Mouse (Mus musculus) c-Kit-positive CD71-positive TER-119-positive erythroid progenitor cells, embryonic 14.5 days (primary cell): Measurements from ENCODE around the gene Agps.
A peak's percentile ranks its signal among the peaks of the same experiment; 100 is the strongest.

Source experiments
- DNase-seq: peaks from one replicate; pipeline ENCODE4 v3.0.0-alpha.2; 2013; ENCODE audit warnings: low spot score

Agps gene

DNA sequence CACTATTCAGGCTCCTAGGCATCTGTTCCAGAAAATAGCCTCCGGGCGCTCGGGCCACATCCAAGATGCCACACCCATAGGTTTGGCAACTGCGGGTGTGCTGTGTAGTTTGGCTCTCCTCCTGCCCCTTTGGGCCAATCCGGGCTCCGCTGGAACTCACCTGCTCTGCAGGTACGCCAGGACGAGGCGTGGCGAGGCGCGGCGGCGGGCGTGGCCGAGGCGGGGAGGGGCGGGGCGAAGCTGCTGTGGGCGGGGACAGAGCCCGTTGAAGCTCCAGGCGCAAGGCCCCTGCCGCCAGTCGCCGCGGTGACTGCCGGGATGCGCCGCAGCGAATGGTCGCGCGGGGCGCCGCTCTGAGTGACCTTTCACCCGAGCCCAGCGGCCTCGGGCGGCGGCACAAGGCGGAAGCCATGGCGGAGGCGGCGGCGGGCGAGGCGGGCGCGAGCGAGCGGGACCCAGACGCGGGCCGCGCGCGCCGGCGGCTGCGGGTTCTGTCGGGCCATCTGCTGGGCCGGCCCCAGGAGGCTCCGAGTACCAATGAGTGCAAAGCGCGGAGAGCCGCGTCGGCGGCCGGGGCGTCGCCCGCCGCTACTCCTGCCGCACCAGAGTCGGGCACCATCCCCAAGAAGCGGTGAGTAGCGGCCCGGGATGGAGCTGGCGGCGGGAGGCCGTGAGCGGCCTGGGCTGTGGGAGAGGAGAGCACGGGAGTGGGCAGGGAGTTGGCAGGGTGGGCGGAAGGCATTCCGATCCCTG, at the start of gene Agps:
Agps (plus strand) TSS at position 297 of the 753 bp plus-strand sequence.
- peak; percentile 80 for DNase-seq

DNA sequence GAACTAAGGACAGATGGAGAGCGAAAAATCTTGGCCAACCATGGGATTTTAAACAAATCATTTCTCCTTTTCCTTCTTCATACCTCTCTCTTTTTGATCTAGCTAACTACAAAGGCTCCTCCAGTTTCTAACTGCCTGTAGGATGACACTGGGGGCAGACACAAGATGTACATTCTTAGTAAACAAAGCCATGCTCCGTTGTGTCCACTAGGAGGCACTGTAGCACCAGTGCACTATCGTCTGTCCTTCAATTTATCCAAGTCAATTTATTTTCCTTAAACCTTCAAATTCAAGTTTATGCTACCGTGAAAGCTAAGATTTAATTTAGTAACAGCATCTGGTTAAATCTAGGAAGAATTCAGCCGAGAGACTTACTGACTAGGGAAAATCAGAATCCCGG, 45.9 kb upstream of the Agps start:
- DNase-seq, result peak; percentile 67

DNA sequence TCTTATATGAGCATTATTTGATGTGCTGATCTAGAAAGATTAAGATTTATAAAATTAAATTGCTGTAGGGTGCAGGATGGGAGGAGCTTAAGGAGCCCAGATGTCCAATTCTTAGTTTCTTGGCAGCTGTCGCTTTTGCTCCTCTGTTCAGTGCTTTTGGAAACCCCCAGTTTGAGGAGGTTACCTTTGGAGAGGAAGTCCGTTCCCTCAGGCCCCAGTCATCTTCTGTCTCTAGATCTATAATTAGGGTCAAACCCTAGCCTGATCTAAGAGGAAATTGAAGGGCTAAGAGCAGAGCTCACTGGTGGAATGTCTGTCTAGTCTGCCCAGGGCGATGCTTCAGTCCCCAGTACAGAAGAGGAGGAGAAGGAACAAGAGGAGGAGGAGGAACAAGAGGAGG, 43.5 kb upstream of the Agps start:
- no peak for DNase-seq

DNA sequence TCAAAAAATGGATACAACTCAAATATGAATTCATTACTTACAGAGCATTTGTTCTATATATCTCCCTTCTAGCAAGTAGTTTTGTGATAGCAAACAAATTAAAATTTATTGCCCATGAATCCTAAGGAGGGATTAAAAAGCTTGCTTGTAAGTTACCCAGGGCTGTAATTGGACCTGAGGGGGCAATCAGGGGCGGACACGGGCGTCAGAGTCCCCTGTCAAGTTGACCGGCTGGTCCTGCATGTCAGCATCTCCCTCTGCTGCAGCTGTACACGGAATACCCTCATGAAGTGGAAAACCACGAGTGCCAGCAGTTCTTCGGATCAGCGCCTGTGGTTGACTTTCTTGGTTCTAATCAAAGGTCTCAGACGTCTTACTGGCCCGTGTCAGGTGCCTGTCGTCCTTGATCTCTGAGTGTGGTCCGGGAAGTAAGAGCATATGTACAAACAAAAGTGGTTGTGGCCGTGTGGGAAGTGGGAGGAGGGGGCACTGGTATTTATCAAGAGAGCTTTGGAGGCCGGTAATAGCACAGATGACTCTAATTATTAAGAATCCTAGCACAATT, 41.9 kb upstream of the Agps start:
- DNase-seq, result no peak

DNA sequence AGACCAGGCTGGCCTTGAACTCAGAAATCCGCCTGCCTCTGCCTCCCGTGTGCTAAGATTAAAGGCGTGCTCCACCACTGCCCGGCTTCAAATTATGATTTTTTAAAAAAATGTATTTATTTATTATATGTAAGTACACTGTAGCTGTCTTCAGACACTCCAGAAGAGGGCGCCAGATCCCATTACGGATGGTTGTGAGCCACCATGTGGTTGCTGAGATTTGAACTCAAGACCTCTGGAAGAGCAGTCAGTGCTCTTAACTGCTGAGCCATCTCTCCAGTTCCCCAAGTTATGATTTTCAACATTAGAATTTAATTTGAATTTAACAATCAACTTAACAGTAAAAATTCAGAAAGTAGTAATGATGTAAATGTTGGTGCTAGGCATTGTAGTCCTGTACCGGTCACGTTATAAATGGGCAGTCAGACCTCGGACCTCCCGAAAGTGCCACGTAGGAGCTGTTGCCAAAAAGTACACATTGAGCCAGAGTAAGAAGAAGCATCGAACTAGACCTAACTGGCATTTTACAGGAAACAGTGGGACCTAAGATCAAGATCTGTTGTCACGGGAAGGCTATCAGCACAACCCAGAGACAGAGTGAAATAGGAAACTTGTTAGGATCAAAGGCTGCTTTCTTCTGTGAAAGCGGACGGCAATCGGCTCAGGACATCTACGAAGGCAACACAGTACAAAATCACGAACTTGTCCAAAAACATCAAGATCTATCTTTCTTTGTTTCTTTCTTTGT, 40.2 kb upstream of the Agps start:
- DNase-seq, result no peak

DNA sequence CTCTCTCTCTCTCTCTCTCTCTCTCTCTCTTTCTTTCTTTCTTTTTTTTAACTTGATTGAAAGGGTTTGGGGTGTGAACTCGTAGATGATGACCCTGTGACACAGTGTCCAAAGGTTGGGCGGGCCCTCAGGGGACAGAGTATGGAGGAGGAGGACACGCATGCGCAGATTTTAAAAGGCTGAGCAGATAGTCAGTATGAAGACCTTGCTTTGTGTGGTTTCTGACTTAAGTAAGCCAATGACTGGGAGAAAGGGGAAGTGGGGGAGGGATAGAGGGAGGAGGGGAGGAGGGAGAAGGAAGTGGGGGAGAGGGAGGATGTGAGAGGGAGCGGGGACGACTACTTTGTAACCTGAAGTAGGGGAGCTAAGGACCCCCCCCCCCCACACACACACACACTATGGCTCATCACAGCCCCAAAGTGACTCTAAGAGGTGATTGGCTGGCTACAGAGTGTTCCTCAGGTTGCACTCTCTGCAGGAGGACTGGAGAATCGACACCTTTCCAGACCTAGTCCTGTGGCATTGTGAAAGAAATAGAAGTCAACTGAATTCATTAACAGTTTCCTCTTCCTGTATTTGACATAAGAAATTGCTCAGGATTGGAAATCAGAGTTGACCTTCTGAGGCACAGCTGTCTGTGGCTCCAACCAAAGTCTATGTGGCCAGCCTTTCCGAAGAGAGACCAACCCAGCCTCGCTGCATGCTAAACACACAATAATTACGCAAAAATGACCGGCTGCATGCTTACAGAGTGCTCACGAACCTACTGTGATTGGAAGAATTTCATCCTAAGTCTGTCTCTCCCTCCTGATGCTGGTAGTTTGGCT, 39.4 kb upstream of the Agps start:
- DNase-seq, result peak; percentile 45

DNA sequence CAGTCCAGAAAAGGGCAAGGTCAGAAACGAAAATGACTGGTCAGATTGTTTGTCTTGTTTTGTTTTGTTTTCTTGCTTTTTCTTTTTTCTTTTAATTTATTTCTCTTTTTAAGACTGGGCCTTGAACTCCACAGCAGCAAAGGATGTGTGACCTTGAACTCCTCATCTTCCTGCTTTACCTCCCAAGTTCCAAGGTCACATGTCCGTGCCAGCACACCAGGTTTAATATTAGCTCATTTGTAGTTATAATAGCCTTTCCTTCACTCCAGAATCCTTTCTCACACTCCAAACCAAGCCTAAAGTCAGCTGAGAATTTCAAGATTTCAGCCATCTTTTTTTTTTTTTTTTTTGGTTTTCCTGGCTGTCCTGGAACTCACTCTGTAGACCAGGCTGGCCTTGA, 35.8 kb upstream of the Agps start:
- no peak for DNase-seq

DNA sequence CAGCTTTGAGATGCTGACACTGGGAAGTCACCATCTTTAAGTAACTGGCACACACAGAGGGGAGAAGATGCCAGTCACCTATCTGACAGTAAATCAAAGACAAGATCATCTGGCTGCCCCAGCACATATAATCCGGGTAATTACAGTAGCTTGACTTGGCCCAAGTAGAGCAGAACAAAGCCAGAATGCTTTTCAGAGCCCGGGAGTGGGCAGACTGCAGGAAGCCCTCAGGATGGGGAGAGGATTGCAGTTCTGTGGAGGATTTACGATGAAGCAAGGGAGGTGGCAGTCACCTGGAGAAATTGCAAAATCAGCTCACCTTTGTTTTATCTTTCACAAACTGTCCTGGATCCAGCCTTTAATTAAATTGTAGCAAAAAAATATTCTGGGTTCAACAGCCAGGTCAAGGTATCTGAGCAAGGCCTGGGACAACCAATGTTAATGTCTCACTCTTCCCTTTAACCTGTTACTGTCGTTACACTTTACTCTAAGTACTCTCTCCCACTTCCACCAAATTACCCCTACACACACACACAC, 33.5 kb upstream of the Agps start:
- DNase-seq, result no peak

DNA sequence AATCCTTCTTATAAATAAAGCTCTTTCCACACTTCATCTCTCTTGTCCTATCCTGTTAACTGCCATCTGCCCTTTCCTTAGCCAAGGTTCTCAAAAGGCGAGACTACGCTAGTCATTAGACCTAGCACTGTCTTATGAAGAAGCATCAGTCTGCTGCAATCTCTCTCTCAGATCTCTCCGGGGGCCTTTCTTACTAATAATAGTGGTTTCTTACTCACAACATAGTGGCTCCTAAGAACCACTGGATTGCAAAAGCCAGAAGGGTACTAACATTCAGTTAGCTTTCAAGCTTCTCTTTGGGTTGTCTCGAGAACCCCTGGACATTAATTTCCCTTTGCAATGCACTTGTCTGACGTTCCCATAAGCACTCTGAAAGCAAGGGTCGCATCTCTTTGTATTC, 26.2 kb upstream of the Agps start:
- no peak for DNase-seq

DNA sequence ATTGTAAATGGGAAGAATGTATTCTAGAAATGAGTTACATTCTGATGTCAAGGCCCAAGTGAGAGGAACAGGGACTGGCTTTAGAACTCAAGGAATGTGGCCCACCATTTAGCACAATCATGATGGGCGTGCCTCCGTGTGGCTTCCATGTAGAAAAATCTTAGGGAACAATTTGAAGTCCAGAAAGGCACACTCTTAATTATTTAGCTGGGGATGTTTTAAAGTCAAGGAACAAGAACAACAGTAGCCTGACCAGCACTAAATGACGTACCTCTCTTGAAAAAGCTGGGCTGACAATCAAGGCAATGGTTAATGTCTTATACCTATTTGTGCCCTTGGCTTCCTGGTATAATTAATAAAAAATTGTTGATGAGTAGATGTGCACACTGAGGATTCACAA, 25.1 kb upstream of the Agps start:
- no peak for DNase-seq

DNA sequence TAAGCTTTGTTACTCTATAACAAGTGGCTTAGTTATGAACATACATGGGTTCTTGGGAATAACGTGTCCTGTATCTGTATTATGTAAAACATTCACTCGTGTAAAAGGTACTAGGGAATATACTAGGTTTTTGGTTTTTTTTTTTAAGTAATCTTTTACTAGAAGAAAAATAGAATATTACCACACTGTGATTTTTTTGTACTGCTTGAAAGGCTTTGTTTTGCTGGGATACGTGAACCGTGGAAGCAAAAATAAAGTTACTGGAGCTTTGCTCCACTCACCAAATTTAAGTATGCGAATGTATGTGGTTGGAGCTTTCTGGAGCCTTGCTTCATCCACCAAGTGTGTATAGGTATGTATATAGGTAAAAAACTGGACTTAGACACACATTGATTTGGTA, 24.5 kb upstream of the Agps start:
- no peak for DNase-seq

DNA sequence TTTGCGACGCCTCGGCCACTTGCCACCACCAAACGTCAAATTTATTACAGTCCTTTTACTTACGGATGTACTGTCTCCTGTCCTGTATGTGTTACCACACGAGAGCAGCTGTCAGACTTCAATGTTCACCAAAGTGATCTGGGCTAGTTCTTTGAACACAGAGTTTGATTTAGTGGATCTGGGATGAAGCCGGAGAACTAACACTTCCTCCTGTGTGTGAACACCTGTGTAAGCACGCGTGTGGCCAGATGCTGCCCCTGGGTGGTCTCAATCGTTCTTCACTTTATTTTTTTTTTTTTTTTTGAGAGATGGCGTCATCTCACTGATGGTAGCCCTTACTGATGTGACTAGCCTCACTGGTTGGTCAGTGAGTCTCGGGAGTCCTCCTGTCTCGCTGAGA, 17.1 kb upstream of the Agps start:
- no peak for DNase-seq

DNA sequence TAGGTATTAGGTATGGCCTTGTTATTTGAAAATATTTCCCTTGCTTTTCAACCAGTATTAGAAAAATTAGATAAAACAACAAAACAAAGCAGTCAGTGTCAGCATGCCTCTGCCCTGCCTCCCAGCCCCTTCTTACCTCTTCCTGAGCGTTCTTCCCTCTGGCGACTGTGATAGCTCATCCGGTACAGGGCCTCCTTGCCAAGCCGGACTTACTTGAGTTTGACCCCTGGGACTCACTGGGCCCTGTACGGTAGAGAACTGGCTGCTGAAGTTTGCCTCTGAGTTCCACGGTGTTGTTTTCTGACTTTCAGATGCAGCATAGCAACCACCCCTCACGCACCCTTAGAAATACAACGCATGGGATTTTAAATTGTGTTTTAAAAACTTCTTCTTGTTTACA, 16.5 kb upstream of the Agps start:
- no peak for DNase-seq

DNA sequence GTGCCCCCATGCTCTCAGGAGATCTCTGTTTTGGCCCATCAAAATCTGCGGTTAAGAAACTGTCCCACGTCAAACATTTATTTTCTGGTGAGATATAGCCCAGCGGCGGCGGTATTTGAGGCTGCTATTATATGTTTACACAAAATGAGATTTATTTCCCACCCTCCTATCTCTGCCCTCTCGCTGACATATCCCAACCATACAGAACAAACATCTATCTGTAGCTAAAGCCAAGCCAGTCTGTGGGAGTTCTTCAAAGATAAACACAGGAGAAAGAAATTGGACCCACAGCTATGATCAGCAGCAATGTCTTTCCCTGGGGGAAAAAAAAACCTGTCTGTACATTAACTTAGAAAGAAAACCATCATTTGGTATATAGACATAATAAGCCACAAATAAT, 15.3 kb upstream of the Agps start:
- DNase-seq, result no peak

DNA sequence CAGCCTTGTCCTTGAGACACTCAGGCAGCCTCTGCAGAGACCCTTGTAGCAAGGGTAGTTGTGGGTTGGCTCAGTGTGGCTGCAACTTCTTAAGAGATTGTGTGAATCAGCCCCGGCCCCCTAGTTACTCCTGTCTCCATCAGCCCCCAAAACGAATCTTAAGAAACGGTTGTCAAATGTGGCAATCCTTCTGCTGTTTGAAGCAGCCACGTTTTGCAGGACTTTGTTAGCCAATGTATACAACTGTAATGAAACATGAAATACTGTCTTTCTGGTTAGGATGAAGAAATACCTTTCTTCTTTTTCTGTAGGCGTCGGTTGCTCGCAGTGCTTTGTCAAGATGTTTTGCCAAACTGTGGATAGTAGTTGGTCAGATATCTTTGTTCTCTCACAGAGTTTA, 13.3 kb upstream of the Agps start:
- DNase-seq, result no peak

DNA sequence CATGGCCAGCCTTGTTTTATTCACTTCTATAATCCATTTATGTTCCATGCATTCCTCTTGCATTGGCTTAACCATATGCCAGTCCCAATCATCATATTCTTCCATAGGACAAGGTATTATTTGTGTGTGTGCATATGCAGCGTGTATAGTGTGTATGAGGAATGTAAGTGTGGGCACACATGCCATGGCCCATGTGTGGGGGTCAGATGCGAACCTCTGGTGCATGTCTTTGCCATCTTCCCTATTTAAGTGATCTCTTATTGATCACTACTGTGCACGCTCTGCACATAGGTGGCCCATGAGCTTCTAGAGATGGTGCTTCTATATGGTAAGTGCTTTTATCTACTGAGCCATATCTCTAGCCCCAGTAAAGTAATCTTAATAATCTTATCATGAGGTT, 12.2 kb upstream of the Agps start:
- no peak for DNase-seq

DNA sequence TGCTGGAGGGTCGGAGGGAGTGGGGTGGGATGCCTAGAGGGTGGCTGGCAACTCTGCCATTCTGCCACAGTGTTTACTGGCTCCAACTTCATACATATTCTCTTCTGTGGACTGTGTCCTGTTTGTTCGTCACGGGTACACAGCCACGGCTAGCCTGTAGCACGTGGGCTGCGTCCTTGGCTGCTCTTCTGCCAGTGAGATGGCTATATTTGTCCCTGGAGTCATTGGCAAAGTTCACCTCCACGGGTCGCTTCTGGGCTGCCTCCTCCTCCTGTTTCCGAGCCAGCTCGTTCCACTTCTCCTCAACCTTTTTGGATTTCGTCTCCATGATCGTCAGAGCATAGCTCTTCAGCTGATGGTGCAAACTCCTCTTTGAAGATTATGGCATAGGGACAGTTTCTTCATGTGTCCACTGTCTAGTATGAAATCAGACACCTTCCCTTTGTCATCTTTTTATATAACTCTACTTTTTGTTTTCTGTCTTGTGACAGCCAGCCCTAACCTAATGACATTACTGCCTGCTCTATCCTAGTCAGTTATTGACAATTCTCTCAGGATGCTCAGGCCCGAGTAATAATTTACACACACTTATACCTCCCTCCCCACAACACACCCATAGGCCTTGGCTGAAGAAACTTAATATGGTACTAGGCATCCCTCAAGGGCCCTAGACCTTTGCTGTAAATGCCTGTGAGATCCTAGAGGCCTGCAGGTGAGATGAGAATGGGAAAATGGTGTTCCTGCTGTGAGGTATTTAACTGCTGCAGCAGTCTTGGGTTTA, 9.8 kb upstream of the Agps start:
- no peak for DNase-seq

DNA sequence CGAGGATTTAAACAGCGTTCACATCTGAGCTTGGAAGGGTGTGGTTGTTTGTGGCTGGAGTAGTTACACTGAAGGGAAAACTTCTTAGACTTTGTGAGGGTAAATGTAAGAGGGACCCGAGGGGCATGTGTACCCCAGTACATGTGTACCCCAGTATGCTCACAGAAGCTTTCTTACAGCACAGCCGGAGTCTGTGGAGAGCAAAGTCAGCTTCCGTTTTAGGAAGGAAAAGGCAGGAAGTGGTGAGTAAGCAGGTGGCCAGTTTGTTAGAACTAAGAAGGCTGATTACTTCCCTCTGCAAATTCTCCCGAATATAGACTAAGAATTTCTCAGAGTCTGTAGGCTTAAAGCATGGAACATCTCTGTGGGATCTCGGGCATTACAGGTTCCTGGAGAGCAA, 8.2 kb upstream of the Agps start:
- no peak for DNase-seq

DNA sequence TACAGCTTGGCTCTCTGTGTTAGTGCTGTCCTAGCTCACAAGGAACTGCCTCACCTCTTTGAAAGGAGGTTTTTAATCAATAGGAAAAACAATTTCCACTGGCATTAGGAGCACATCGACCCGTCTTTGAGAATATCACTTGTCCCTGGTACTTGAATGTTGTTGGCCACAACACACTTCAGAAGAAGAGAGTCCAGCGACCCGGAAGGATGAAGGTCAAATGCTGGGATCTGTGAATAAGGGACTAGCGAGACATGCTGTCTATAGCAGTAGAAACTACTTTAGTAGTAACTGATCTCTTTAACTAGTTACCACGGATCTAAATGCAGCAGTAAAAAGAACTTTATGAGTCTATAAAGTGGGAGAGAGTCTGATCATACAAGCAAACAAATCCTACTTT, 7.8 kb upstream of the Agps start:
- DNase-seq, result no peak

DNA sequence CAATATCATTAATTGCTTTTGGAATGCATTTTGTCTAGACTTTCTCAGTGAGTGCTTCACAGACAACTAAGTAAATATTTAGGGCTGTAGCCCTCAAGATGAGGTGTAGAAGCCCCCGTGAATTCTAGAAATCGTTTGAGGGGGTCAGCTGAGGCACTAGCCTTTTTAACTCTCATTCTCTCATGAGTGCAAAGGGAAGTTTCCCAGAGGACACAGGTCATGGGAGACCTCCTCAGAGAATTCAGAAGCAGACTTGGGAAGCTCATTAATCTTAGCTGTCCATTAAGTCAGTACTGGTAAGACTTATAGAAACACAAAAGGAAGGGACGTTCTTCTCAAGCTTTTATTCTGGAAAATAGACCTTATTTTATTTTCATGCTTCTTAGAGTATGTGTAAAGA, 7.1 kb upstream of the Agps start:
- DNase-seq, result no peak

DNA sequence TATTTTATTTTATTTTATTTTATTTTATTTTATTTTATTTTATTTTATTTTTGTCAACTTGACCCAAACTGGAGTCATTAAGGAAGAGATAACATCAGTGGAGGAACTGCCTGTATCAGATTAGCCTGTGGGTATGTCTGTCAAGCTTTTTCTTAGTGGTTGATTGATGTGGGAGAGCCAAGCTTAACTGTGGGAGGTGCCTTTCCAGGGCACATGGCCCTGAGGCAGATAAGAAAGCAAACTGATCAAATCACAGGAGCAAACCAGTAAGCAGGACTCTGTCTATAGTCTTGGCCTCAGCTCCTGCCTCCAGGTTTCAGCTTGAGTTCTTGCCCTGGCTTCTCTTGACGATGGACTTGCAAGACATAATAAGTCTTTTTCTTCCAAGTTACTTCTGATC, 6.4 kb upstream of the Agps start:
- DNase-seq, result no peak
